In the genomic region with DNA sequence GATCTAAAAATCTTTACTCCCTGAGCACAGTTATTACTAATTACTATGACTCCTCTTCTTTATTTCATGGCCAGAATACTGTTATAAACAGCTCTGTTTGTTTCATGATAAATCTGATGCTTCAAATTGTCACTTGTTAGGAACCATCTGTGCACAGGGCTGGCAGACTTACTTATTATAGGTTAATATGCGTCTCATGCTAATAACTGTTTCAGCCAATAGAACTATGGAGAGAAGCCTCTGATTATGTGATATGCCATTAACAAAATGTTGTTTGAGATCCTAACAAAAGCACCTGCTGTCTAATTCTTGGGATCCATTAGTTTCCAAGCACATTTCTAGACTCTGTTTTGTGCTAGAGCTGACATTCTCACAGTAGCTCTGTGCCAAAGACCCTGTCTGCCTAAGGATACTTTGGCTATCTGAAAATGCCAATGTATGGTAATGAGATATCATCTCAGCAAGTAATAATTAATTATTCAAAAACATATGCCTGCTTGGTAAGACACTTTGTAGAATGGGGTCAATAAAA, we compare ENCODE assay signal across 16 mouse cellular contexts.
DNase-seq lines count a peak whose midpoint lies in the region; ATAC-seq lines count a peak whose summit lies in the region.
"Had no signal": no experiment of that assay in that cellular context is flagged by ENCODE, and none has a peak within 500 bp of the region (broad histone marks: within the 10 kb centered on the region; RNA-seq: fewer than 3 reads in every experiment).

No protein-coding gene starts in this region.

- no peaks in the 10 kb centered on the region for H3K27me3 ChIP-seq in forebrain, embryonic 14.5 days (replicated peaks; ENCODE audit: control insufficient read depth, insufficient read depth, low read length)
- H3K27me3 ChIP-seq in forebrain, embryonic 12.5 days: no peaks in the 10 kb centered on the region
- H3K27me3 ChIP-seq in hindbrain, embryonic 14.5 days (ENCODE audit: control insufficient read depth, insufficient read depth, low read length): no peaks in the 10 kb centered on the region
- H3K27me3 ChIP-seq in hindbrain, embryonic 13.5 days: no peaks in the 10 kb centered on the region
- H3K27me3 ChIP-seq: heart, embryonic 12.5 days; hindbrain, embryonic 12.5 days had no signal

- H3K9me3 ChIP-seq in forebrain, embryonic 14.5 days (replicated peaks; ENCODE audit: control insufficient read depth, low read length): no peaks in the 10 kb centered on the region
- no peaks in the 10 kb centered on the region for H3K9me3 ChIP-seq in forebrain, embryonic 12.5 days
- no peaks in the 10 kb centered on the region for H3K9me3 ChIP-seq in hindbrain, embryonic 14.5 days (ENCODE audit: control insufficient read depth, low read length)
- no peaks in the 10 kb centered on the region for H3K9me3 ChIP-seq in hindbrain, embryonic 13.5 days
- H3K9me3 ChIP-seq: embryonic facial prominence, embryonic 10.5 days; heart, embryonic 12.5 days; hindbrain, embryonic 12.5 days had no signal

- H3K4me1 ChIP-seq in forebrain, embryonic 14.5 days (ENCODE audit: control insufficient read depth, insufficient read depth, low read length): no peaks in the 10 kb centered on the region
- H3K4me1 ChIP-seq in forebrain, embryonic 12.5 days: no peaks in the 10 kb centered on the region
- no peaks in the 10 kb centered on the region for H3K4me1 ChIP-seq in hindbrain, embryonic 14.5 days (replicated peaks; ENCODE audit: control insufficient read depth, insufficient read depth, low read length)
- H3K4me1 ChIP-seq in hindbrain, embryonic 13.5 days (replicated peaks): no peaks in the 10 kb centered on the region
- H3K4me1 ChIP-seq: embryonic facial prominence, embryonic 10.5 days; heart, embryonic 12.5 days; hindbrain, embryonic 12.5 days had no signal

- no peak overlapping the region for H3K27ac ChIP-seq in forebrain, embryonic 14.5 days (ENCODE audit: low read depth, low read length)
- H3K27ac ChIP-seq in forebrain, embryonic 12.5 days: no peak overlapping the region
- H3K27ac ChIP-seq in hindbrain, embryonic 14.5 days: no peak overlapping the region
- H3K27ac ChIP-seq in hindbrain, embryonic 13.5 days: no peak overlapping the region
- H3K27ac ChIP-seq: embryonic facial prominence, embryonic 10.5 days; hindbrain, embryonic 12.5 days had no signal

- WGBS in forebrain, embryonic 14.5 days: 39% methylated on average over 1 of the region's 1 CpGs
- WGBS in forebrain, embryonic 12.5 days: 63% methylated on average over 1 of the region's 1 CpGs
- WGBS in hindbrain, embryonic 14.5 days: 50% methylated on average over 1 of the region's 1 CpGs
- WGBS in hindbrain, embryonic 13.5 days: 70% methylated on average over 1 of the region's 1 CpGs

- H3K4me2 ChIP-seq in forebrain, embryonic 14.5 days (ENCODE audit: low read length): no peak overlapping the region
- H3K4me2 ChIP-seq in forebrain, embryonic 12.5 days: no peak overlapping the region
- H3K4me2 ChIP-seq in hindbrain, embryonic 14.5 days (replicated peaks): no peak overlapping the region
- H3K4me2 ChIP-seq in hindbrain, embryonic 13.5 days: no peak overlapping the region
- H3K4me2 ChIP-seq: heart, embryonic 12.5 days; hindbrain, embryonic 12.5 days had no signal

- ATAC-seq in forebrain, embryonic 14.5 days: peak; percentile 86; the same call in 1 of the 2 replicates
- ATAC-seq in forebrain, embryonic 12.5 days (ENCODE audit: low FRiP score): no peak
- ATAC-seq in hindbrain, embryonic 14.5 days (ENCODE audit: low FRiP score): no peak
- no peak for ATAC-seq in hindbrain, embryonic 13.5 days (ENCODE audit: low FRiP score)
- ATAC-seq in megakaryocyte, adult 5-6 weeks (ENCODE audit: poor library complexity, severe bottlenecking): no peak
- ATAC-seq: intestine, embryonic 16.5 days had no signal

- H3K36me3 ChIP-seq in forebrain, embryonic 14.5 days (ENCODE audit: control insufficient read depth, insufficient read depth, low read length): no peaks in the 10 kb centered on the region
- no peaks in the 10 kb centered on the region for H3K36me3 ChIP-seq in forebrain, embryonic 12.5 days (replicated peaks)
- H3K36me3 ChIP-seq in hindbrain, embryonic 14.5 days (replicated peaks; ENCODE audit: control insufficient read depth, insufficient read depth): no peaks in the 10 kb centered on the region
- H3K36me3 ChIP-seq in hindbrain, embryonic 13.5 days: no peaks in the 10 kb centered on the region
- H3K36me3 ChIP-seq: embryonic facial prominence, embryonic 10.5 days; heart, embryonic 12.5 days; hindbrain, embryonic 12.5 days had no signal

- no peak overlapping the region for H3K9ac ChIP-seq in forebrain, embryonic 14.5 days (ENCODE audit: low read length)
- H3K9ac ChIP-seq in forebrain, embryonic 12.5 days: no peak overlapping the region
- no peak overlapping the region for H3K9ac ChIP-seq in hindbrain, embryonic 14.5 days
- no peak overlapping the region for H3K9ac ChIP-seq in hindbrain, embryonic 13.5 days
- H3K9ac ChIP-seq: heart, embryonic 12.5 days; hindbrain, embryonic 12.5 days had no signal

- peak; percentile 68 for DNase-seq in forebrain, embryonic 14.5 days (ENCODE audit: low spot score)
- DNase-seq in hindbrain, embryonic 14.5 days (ENCODE audit: low spot score): peak; percentile 25
- DNase-seq in retina, embryonic 14.5 days (ENCODE audit: low spot score): peak; percentile 35
- DNase-seq in retina, postnatal 1 day: no peak
- DNase-seq: adrenal gland, postnatal 14 days; cerebellum, adult 2 months; cerebellum, postnatal 10 days; gastrocnemius, postnatal 14 days; heart, postnatal 36 days had no signal

- no peak overlapping the region for H3K4me3 ChIP-seq in forebrain, embryonic 14.5 days (ENCODE audit: low read depth, low read length)
- no peak overlapping the region for H3K4me3 ChIP-seq in forebrain, embryonic 12.5 days (replicated peaks)
- no peak overlapping the region for H3K4me3 ChIP-seq in hindbrain, embryonic 14.5 days (replicated peaks; ENCODE audit: low read length)
- no peak overlapping the region for H3K4me3 ChIP-seq in hindbrain, embryonic 13.5 days
- H3K4me3 ChIP-seq: embryonic facial prominence, embryonic 10.5 days; heart, embryonic 12.5 days; hindbrain, embryonic 12.5 days had no signal
